Comparison of ENCODE assay signal across 8 mouse cellular contexts in genomic region chr12:80790700-80791570, GRCm38 (mm10). TPM values are rescaled to one million over a fixed set of nuclear protein-coding genes. Genes with fewer than 3 reads are reported as not detected.
DNase-seq lines count a peak whose midpoint lies in the region; ATAC-seq and TF ChIP-seq lines count a peak whose summit lies in the region.

No protein-coding gene starts in this region.

- no peak for TF ChIP-seq CTCF in spleen, adult 2 months (IDR thresholded peaks at IDR 0.05; ENCODE audit: extremely low read depth, insufficient read depth, insufficient read length, insufficient replicate concordance)
- no peak for TF ChIP-seq CTCF in embryonic fibroblast, embryonic 13.5 days (IDR thresholded peaks at IDR 0.05; ENCODE audit: borderline replicate concordance, insufficient read depth, low read length)

- WGBS in spleen, adult 2 months, result under 1% methylated on average over 79 of the region's 80 CpGs
- under 1% methylated on average over 77 of the region's 80 CpGs for WGBS in intestine, embryonic 15.5 days

- no peaks in the 10 kb centered on the region for H3K36me3 ChIP-seq in spleen, adult 2 months (ENCODE audit: control insufficient read depth, insufficient read depth, low read length)
- H3K36me3 ChIP-seq in intestine, embryonic 15.5 days, result no peaks in the 10 kb centered on the region

- no peaks in the 10 kb centered on the region for H3K9me3 ChIP-seq in intestine, embryonic 15.5 days

- ATAC-seq in intestine, embryonic 15.5 days, result peak; percentile 72
- ATAC-seq in megakaryocyte progenitor cell, adult 5-6 weeks (replicated peaks; ENCODE audit: poor library complexity), result 0 out of 2 replicates have a peak, but pooled peaks have one; percentile 4

- peak overlapping the region; percentile 98 for H3K4me3 ChIP-seq in spleen, adult 2 months (ENCODE audit: extremely low read depth, insufficient read depth, insufficient read length)
- peak overlapping the region; percentile 100 for H3K4me3 ChIP-seq in embryonic fibroblast, embryonic 13.5 days (ENCODE audit: insufficient read depth, low read length)
- H3K4me3 ChIP-seq in intestine, embryonic 15.5 days (replicated peaks), result peak overlapping the region; percentile 97

- peaks cover 11% of the 10 kb centered on the region for H3K4me1 ChIP-seq in spleen, adult 2 months (ENCODE audit: control insufficient read depth, insufficient read depth, insufficient read length)
- peaks cover 12% of the 10 kb centered on the region for H3K4me1 ChIP-seq in embryonic fibroblast, embryonic 13.5 days (ENCODE audit: control insufficient read depth, insufficient read depth, low read length)
- H3K4me1 ChIP-seq in intestine, embryonic 15.5 days (replicated peaks), result peaks cover 11% of the 10 kb centered on the region

- H3K27ac ChIP-seq in spleen, adult 2 months (ENCODE audit: insufficient read depth, low read length), result peak overlapping the region; percentile 99
- peak overlapping the region; percentile 89 for H3K27ac ChIP-seq in embryonic fibroblast, embryonic 13.5 days (ENCODE audit: insufficient read depth, low read length)
- peak overlapping the region; percentile 94 for H3K27ac ChIP-seq in intestine, embryonic 15.5 days

- no peaks in the 10 kb centered on the region; the same call in 1 of the 2 replicates for H3K27me3 ChIP-seq in spleen, adult 2 months (ENCODE audit: control insufficient read depth, insufficient read depth, low read length)
- no peaks in the 10 kb centered on the region for H3K27me3 ChIP-seq in intestine, embryonic 15.5 days (replicated peaks)

- peak overlapping the region; percentile 68 for H3K4me2 ChIP-seq in intestine, embryonic 15.5 days (replicated peaks)

- peak; percentile 56 for DNase-seq in spleen, adult 2 months (ENCODE audit: low read depth in 1 of 2, low spot score in 2 of 2)
- DNase-seq in spleen, adult 12 weeks (ENCODE audit: low spot score), result no peak
- DNase-seq in thymus, postnatal 14 days, result peak; percentile 68
- DNase-seq in adrenal gland, postnatal 10 days, result no peak
- DNase-seq in urinary bladder, adult 18-20 months (ENCODE audit: low spot score in 2 of 2), result no peak

- peak overlapping the region; percentile 91 for H3K9ac ChIP-seq in intestine, embryonic 15.5 days

- no peak for TF ChIP-seq POLR2A in spleen, adult 2 months (IDR thresholded peaks at IDR 0.05; ENCODE audit: low read depth, low read length)
- TF ChIP-seq POLR2A in embryonic fibroblast, embryonic 13.5 days (IDR thresholded peaks at IDR 0.05; ENCODE audit: low read depth, low read length), result no peak

RNA-seq across cellular contexts. Expression of gene Susd6, which starts 0.6 kb away (rescaled TPM):
- polyA plus RNA-seq in spleen, adult 2 months (2012; rRNA removed), result 32.0 and 49.8 TPM in 2 replicates
- polyA plus RNA-seq in embryonic fibroblast, embryonic 13.5 days (2011; ENCODE audit: insufficient read length, low read depth, missing spikeins), result 73.7 and 75.3 TPM in 2 replicates
- polyA plus RNA-seq in intestine, embryonic 15.5 days (2015; fragmentation: Nextera tagmentation; extraction: Ambion mirVana), result 16.9 and 18.7 TPM in 2 replicates
- 12.8 and 14.5 TPM in 2 replicates for total RNA-seq in megakaryocyte progenitor cell, adult 5-6 weeks (2015)
- 15.9 and 19.4 TPM in 2 replicates for total RNA-seq in megakaryocyte progenitor cell, adult 5-6 weeks (2017)
- total RNA-seq in adrenal gland, postnatal 10 days (2021), result 10 to 100 TPM; 41.7 to 42.1 TPM

RNA-seq across cellular contexts. Expression of gene Ccdc177, which starts 30.4 kb away (rescaled TPM):
- polyA plus RNA-seq in spleen, adult 2 months (2012; rRNA removed), result not detected in 2 replicates
- polyA plus RNA-seq in embryonic fibroblast, embryonic 13.5 days (2011; ENCODE audit: insufficient read length, low read depth, missing spikeins), result not detected in 2 replicates
- polyA plus RNA-seq in intestine, embryonic 15.5 days (2015; fragmentation: Nextera tagmentation; extraction: Ambion mirVana), result 0.10 and 0.15 TPM in 2 replicates
- not detected in 2 replicates for total RNA-seq in megakaryocyte progenitor cell, adult 5-6 weeks (2015)
- 0.12 TPM in 1 of 2 replicates, not detected in the other for total RNA-seq in megakaryocyte progenitor cell, adult 5-6 weeks (2017)
- total RNA-seq in adrenal gland, postnatal 10 days (2021), result under 1 TPM; 0.06 to 0.12 TPM

Comparison
In these comparisons a context has a peak if more than half of its experiments do, and no peak if none do; other contexts are left out.
1. DNase-seq: peak in spleen, adult 2 months (2 of 2) and thymus, postnatal 14 days (single experiment); none in spleen, adult 12 weeks (single experiment), adrenal gland, postnatal 10 days (single experiment) and urinary bladder, adult 18-20 months (0 of 2).
2. Peak in every context shown above with its lines, with median percentiles within 50 percentile points of each other: H3K27ac ChIP-seq and H3K4me3 ChIP-seq.